Mouse (Mus musculus) kidney, adult 2 months (tissue): ENCODE measurements at regions not wholly inside any gene's neighbourhood (a gene's known extent, or its start where the extent isn't known, plus 50 kb on each side); places are given as distances from the start of the nearest gene placed in this dataset.

ENCODE experiments used
- CTCF ChIP-seq: fragments of 200-500 bp; conservative IDR thresholded peaks from 2 replicates; pipeline ENCODE4 v1.5.1; 2011; ENCODE audit warnings: low read depth, mild to moderate bottlenecking, control low read depth, low read length, moderate library complexity, mixed read lengths; ENCODE audit not compliant: insufficient read depth, insufficient read length
- POLR2A ChIP-seq: fragments of 200-500 bp; IDR thresholded peaks from one replicate; pipeline ENCODE4 v1.6.1; 2011; ENCODE audit warnings: low read depth, low read length, control low read depth

GRCm38 (mm10) chr12:105903072-105903471 lies 107.0 kb upstream of the Vrk1 start:
- TF ChIP-seq CTCF (no peak), POLR2A (no peak)
